Mouse (Mus musculus) heart, postnatal 0 days (tissue): ENCODE data around the gene Abcc8. TPM values are rescaled to one million over a fixed set of nuclear protein-coding genes. Genes with fewer than 3 reads are reported as not detected.

ENCODE experiments used
- ATAC-seq: fragments of 200-750 bp; cut with Nextera tagmentation; 2 replicates; pipeline ENCODE4 v1.8.0; 2017; ENCODE audit warnings: low read depth, moderate number of reproducible peaks, moderate library complexity; ENCODE audit not compliant: insufficient read depth
- DNase-seq: peaks from one replicate; pipeline ENCODE4 v3.0.0-alpha.2; 2016; ENCODE audit warnings: low spot score
- H3K27ac ChIP-seq: fragments of 300-500 bp; sonication (generic); 2 replicates; pipeline ENCODE4 v1.5.1; 2014; ENCODE audit warnings: low read depth, mild to moderate bottlenecking
- H3K27me3 ChIP-seq: fragments of 300-500 bp; sonication (generic); 2 replicates; pipeline ENCODE4 v1.6.1; 2014; ENCODE audit warnings: low read length, mixed read lengths; ENCODE audit not compliant: control insufficient read depth, insufficient read depth
- H3K36me3 ChIP-seq: fragments of 300-500 bp; sonication (generic); replicated peaks from 2 replicates; pipeline ENCODE4 v1.6.1; 2014; ENCODE audit warnings: low read length, mixed read lengths; ENCODE audit not compliant: control insufficient read depth, insufficient read depth
- H3K4me1 ChIP-seq: fragments of 300-500 bp; sonication (generic); 2 replicates; pipeline ENCODE4 v1.6.1; 2014; ENCODE audit warnings: antibody characterized with exemption; ENCODE audit not compliant: control insufficient read depth, insufficient read depth
- H3K4me2 ChIP-seq: fragments of 300-500 bp; sonication (generic); 2 replicates; pipeline ENCODE4 v1.6.1; 2014; ENCODE audit warnings: low read depth, mild to moderate bottlenecking, low read length, moderate library complexity
- H3K4me3 ChIP-seq: fragments of 300-500 bp; sonication (generic); 2 replicates; pipeline ENCODE4 v1.5.1; 2014; ENCODE audit warnings: low read depth, low read length
- H3K9ac ChIP-seq: fragments of 300-500 bp; sonication (generic); replicated peaks from 2 replicates; pipeline ENCODE4 v1.6.1; 2014; ENCODE audit warnings: low read depth, low read length, mixed read lengths
- H3K9me3 ChIP-seq: fragments of 300-500 bp; sonication (generic); replicated peaks from 2 replicates; pipeline ENCODE4 v1.6.1; 2016; ENCODE audit warnings: low read length; ENCODE audit not compliant: control insufficient read depth
- CTCF ChIP-seq: IDR thresholded peaks from 2 replicates; pipeline ENCODE4 v1.5.1; 2016; ENCODE audit warnings: antibody characterized with exemption, control low read depth, low read depth
- EP300 ChIP-seq: IDR thresholded peaks from 2 replicates; pipeline ENCODE4 v1.6.1; 2016; ENCODE audit warnings: antibody characterized with exemption, low read depth
- WGBS: fragments of 180-500 bp; shearing (Covaris S2); extraction: QIAGEN DNeasy Blood & Tissue Kit; methylation state at CpG from one replicate; pipeline ENCODE4 v1.1.7; 2014; 5-methylcytosine and 5-hydroxymethylcytosine counted together
- polyA plus RNA-seq: library from polyadenylated mRNA; unstranded; fragments of >200 nt; fragmentation: Nextera tagmentation; extraction: Ambion mirVana; gene quantifications from 2 replicates; pipeline ENCODE4 v1.2.1, GENCODE M21; 2015
- total RNA-seq: library from RNA; depleted of rRNA; stranded (reverse); fragments of >200 nt; gene quantifications from 2 replicates; pipeline ENCODE4 v1.2.3, GENCODE M21; 2014; ENCODE audit warnings: low replicate concordance

The Abcc8 gene
- total and polyA plus RNA-seq, 2 experiments from 2014 or later, result 29.6 to 46.7 TPM

DNA sequence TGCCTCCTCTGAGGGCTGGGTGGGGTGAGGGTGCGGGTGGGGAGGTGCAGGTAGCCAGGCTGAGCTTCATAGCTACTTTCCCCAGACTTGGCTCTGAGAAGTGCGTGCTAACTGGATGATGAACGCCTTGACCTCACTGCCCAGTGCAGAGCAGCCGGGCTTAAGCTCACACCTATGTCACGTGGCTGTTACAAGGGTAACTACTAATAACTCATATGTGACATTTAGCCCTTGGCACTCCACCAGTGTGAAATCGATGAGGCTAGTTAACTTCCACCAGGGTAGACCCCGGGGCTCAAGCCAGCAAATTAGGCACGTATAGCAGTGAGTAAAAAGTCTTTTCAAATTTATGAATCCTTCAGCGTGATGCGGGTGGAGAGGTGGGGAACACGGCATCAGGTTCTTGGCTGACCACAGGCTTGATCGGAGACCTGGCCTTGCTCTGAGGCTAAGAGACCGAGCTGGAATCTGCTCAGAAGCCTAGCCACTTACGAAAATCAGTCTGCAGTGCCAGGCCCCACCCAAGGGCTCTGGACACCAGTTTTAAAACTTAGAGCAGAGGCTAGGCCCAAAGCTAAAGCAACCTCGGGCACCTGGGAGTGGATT, 68.5 kb downstream of the Abcc8 start:
- Histone ChIP-seq H3K4me1 (peaks cover 52% of the 10 kb centered on the region), H3K4me3 (no peak overlapping the region), H3K27ac (peak overlapping the region; percentile 76), H3K27me3 (no peaks in the 10 kb centered on the region), H3K4me2 (no peak overlapping the region), H3K9ac (no peak overlapping the region), H3K36me3 (0 out of 2 replicates have a peak, but pooled peaks cover 2% of the 10 kb centered on the region), H3K9me3 (no peaks in the 10 kb centered on the region)
- TF ChIP-seq EP300 (no peak), CTCF (no peak)
- ATAC-seq (no peak), DNase-seq (no peak)
- 59% methylated on average over 15 of the region's 15 CpGs for WGBS

DNA sequence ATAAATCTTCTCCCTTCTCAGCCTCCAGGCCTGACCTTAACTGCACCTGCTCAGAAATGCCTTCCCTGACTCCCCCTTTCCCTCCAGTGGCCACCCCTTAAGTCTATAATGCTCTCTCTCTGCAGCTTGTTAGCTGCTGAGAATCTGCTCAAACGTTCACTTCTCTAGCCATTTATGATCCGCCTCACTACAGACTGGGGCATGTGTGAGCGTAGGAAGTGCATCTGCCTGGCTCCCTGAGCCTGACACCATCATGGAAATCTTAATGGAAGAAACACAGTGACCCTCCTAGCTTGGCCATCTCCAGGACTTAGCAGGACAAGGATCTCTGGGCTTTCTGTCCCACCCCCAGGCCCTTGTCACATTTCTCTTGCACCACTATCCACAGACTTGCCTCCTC, 69.8 kb downstream of the Abcc8 start:
- Histone ChIP-seq H3K36me3 (0 out of 2 replicates have a peak, but pooled peaks cover 5% of the 10 kb centered on the region), H3K9ac (no peak overlapping the region), H3K27me3 (no peaks in the 10 kb centered on the region), H3K27ac (no peak overlapping the region), H3K4me2 (no peak overlapping the region), H3K9me3 (no peaks in the 10 kb centered on the region), H3K4me1 (peaks cover 41% of the 10 kb centered on the region), H3K4me3 (no peak overlapping the region)
- TF ChIP-seq CTCF, result no peak
- no peak for TF ChIP-seq EP300
- ATAC-seq, result no peak
- DNase-seq, result no peak
- WGBS, result 76% methylated on average over 3 of the region's 3 CpGs

DNA sequence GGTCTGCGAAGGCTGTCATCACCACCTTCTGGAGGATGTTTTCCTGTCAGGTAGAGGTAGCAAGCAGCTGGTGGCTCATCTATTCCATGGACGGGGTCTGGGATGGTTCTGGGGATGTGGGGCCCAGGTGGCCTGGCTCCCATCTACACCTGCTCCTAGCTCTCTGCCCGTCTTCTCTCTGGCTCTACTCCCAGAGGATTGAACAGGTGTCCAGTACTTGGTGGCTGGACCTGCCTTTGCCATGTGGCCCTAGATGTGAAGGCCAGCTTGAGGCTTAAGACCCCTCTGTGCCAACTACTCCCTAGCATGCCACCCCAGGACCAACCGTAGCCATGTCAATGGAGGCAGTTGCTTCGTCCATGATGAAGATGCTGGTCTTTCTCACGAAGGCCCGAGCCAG, 74.3 kb downstream of the Abcc8 start:
- WGBS, result 86% methylated on average over 7 of the region's 7 CpGs
- Histone ChIP-seq H3K9ac (no peak overlapping the region), H3K36me3 (0 out of 2 replicates have a peak, but pooled peaks cover 5% of the 10 kb centered on the region), H3K27me3 (no peaks in the 10 kb centered on the region), H3K27ac (no peak overlapping the region), H3K9me3 (no peaks in the 10 kb centered on the region), H3K4me2 (no peak overlapping the region), H3K4me3 (no peak overlapping the region), H3K4me1 (peaks cover 10% of the 10 kb centered on the region)
- DNase-seq, result no peak
- TF ChIP-seq CTCF, result no peak
- TF ChIP-seq EP300, result no peak
- no peak for ATAC-seq

DNA sequence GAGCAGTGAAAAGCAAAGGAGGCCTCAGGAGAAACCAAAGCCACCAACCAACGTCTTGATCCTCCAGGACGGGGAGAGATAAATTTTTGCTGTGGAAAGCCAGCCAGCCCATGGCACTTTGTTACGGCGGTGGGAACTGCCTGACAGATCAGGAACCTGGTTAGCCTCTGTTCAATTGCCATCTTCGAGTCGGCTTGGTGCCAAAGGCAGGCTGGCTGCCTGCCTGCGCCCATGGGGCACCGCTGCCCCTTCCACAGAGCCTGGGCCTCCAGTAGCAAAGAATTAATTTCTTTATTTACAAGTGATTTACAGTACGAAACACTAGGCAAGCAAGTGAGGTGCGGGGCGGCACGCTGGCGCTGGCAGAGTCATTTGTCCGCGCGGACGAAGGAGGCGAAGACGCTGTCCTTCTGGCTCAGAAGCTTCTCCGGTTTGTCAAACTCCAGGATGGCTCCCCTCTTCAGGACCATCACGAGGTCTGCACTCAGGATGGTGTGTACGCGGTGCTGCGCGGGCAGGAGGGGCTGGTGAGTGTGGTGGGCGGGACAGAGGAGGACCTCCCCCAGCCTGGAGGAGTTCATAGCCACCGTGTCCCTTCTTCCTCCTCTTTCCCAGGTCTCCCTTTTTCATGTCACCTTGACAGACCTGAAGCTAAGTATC, 75.4 kb downstream of the Abcc8 start:
- DNase-seq (no peak), ATAC-seq (no peak)
- 0 out of 2 replicates have a peak, but pooled peaks cover 5% of the 10 kb centered on the region for H3K36me3 ChIP-seq
- H3K4me3 ChIP-seq, result no peak overlapping the region
- TF ChIP-seq CTCF (no peak), EP300 (no peak)
- no peaks in the 10 kb centered on the region for H3K9me3 ChIP-seq
- H3K9ac ChIP-seq, result no peak overlapping the region; the same call in 1 of the 2 replicates
- peaks cover 10% of the 10 kb centered on the region for H3K4me1 ChIP-seq
- no peaks in the 10 kb centered on the region for H3K27me3 ChIP-seq
- peak overlapping the region; percentile 14 for H3K27ac ChIP-seq
- WGBS, result 67% methylated on average over 27 of the region's 27 CpGs
- no peak overlapping the region for H3K4me2 ChIP-seq

DNA sequence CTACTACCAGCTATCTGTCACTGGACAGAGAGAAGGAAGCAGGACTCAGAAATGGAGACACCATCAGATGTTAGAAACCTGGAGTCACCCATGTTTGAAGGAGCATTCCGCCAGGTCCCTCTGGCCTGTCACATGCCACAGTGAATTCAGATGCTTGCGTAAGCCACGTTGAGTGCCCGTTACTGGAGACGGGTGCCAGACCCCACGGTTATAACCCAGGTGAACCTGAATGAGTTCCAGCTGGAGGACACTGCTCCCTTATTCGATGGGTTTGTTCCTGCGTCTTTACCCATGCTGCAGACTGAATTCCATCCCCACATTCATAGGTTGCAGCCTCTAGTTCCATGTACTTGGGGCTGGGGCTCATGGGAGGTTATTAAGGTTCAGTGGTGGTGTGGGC, 76.1 kb downstream of the Abcc8 start:
- ATAC-seq (no peak), DNase-seq (no peak)
- no peak overlapping the region for H3K9ac ChIP-seq
- no peaks in the 10 kb centered on the region for H3K9me3 ChIP-seq
- H3K27me3 ChIP-seq, result no peaks in the 10 kb centered on the region
- no peak overlapping the region for H3K4me3 ChIP-seq
- H3K4me1 ChIP-seq, result peaks cover 10% of the 10 kb centered on the region
- H3K27ac ChIP-seq, result peak overlapping the region; percentile 14
- H3K4me2 ChIP-seq, result no peak overlapping the region
- H3K36me3 ChIP-seq, result 0 out of 2 replicates have a peak, but pooled peaks cover 5% of the 10 kb centered on the region
- WGBS, result 84% methylated on average over 8 of the region's 8 CpGs
- no peak for TF ChIP-seq EP300
- TF ChIP-seq CTCF, result no peak
